Mouse (Mus musculus): ENCODE measurements around the gene Zfp607b. TPM values are rescaled to one million over a fixed set of nuclear protein-coding genes. Genes with fewer than 3 reads are reported as not detected.

Gene Zfp607b
- polyA plus RNA-seq, 1 experiment: 0.10 TPM

Other genes starting within 250 kb of the Zfp607b start
- 0.19 and 0.34 TPM in 2 replicates for gene Sptbn4, start 241.7 kb upstream of the Zfp607b start, polyA plus RNA-seq (2012; rRNA removed)
- gene Blvrb, start 241.4 kb upstream of the Zfp607b start, polyA plus RNA-seq (2012; rRNA removed): 60.1 and 72.7 TPM in 2 replicates
- gene Sertad3, start 215.6 kb upstream of the Zfp607b start, polyA plus RNA-seq (2012; rRNA removed): 14.5 and 15.3 TPM in 2 replicates
- gene Sertad1, start 202.4 kb upstream of the Zfp607b start, polyA plus RNA-seq (2012; rRNA removed): 54.5 and 60.4 TPM in 2 replicates
- gene Prx, start 190.0 kb upstream of the Zfp607b start, polyA plus RNA-seq (2012; rRNA removed): 1.1 and 1.2 TPM in 2 replicates
- 0.56 and 0.73 TPM in 2 replicates for gene Hipk4, start 166.1 kb upstream of the Zfp607b start, polyA plus RNA-seq (2012; rRNA removed)
- 61.4 and 63.0 TPM in 2 replicates for gene Pld3, start 136.1 kb upstream of the Zfp607b start, polyA plus RNA-seq (2012; rRNA removed)
- gene 2310022A10Rik, start 136.1 kb upstream of the Zfp607b start, polyA plus RNA-seq (2012; rRNA removed): 15.9 and 16.6 TPM in 2 replicates
- 40.2 and 44.7 TPM in 2 replicates for gene Akt2, start 97.8 kb upstream of the Zfp607b start, polyA plus RNA-seq (2012; rRNA removed)
- gene Ttc9b, start 35.4 kb upstream of the Zfp607b start, polyA plus RNA-seq (2012; rRNA removed): 0.12 and 0.38 TPM in 2 replicates
- 10.8 and 11.4 TPM in 2 replicates for gene Map3k10, start 14.7 kb upstream of the Zfp607b start, polyA plus RNA-seq (2012; rRNA removed)
- gene Zfp60, start 42.0 kb downstream of the Zfp607b start, polyA plus RNA-seq (2012; rRNA removed): 1.1 and 1.2 TPM in 2 replicates
- gene Zfp626, start 117.9 kb downstream of the Zfp607b start, polyA plus RNA-seq (2012; rRNA removed): 0.73 and 1.2 TPM in 2 replicates
- 0.53 and 1.1 TPM in 2 replicates for gene Zfp59, start 149.3 kb downstream of the Zfp607b start, polyA plus RNA-seq (2012; rRNA removed)
- gene Zfp607a, start 168.2 kb downstream of the Zfp607b start, polyA plus RNA-seq (2012; rRNA removed): 0.37 and 0.80 TPM in 2 replicates
- gene Zfp974, start 240.1 kb downstream of the Zfp607b start, polyA plus RNA-seq (2012; rRNA removed): 1.1 and 1.7 TPM in 2 replicates

Measured in large intestine, adult 2 months (tissue).